11 mouse cellular contexts compared by ENCODE assay signal in genomic region chr2:125765029-125765428, GRCm38 (mm10). TPM values are rescaled to one million over a fixed set of nuclear protein-coding genes. Genes with fewer than 3 reads are reported as not detected.
A peak's percentile ranks its signal among the peaks of the same experiment; 100 is the strongest.
DNase-seq lines count a peak whose midpoint lies in the region; ATAC-seq and TF ChIP-seq lines count a peak whose summit lies in the region.
"Had no signal": no experiment of that assay in that cellular context is flagged by ENCODE, and none has a peak within 500 bp of the region (broad histone marks: within the 10 kb centered on the region; RNA-seq: fewer than 3 reads in every experiment).

No protein-coding gene starts in this region.

- no peak for ATAC-seq in kidney, embryonic 14.5 days (ENCODE audit: low FRiP score, low TSS enrichment)
- no peak for ATAC-seq in activated CD4-positive, CD25-positive, alpha-beta regulatory T cell, adult 4 months

- H3K9me3 ChIP-seq in kidney, embryonic 14.5 days (ENCODE audit: control insufficient read depth, low read length): no peaks in the 10 kb centered on the region
- H3K9me3 ChIP-seq: hindbrain, embryonic 15.5 days; limb, embryonic 12.5 days had no signal

- H3K9ac ChIP-seq in kidney, embryonic 14.5 days (ENCODE audit: low read depth, low read length): no peak overlapping the region
- H3K9ac ChIP-seq: hindbrain, embryonic 15.5 days; limb, embryonic 12.5 days had no signal

- TF ChIP-seq POLR2A in kidney, adult 2 months (IDR thresholded peaks at IDR 0.05; ENCODE audit: low read depth, low read length): no peak

- no peak overlapping the region for H3K4me3 ChIP-seq in kidney, adult 2 months (ENCODE audit: insufficient read depth, low read depth, low read length)
- H3K4me3 ChIP-seq in kidney, embryonic 14.5 days (ENCODE audit: low read length): no peak overlapping the region
- H3K4me3 ChIP-seq: hindbrain, embryonic 15.5 days; limb, embryonic 12.5 days had no signal

- no peak overlapping the region for H3K4me2 ChIP-seq in kidney, embryonic 14.5 days (replicated peaks; ENCODE audit: low read depth, low read length)
- H3K4me2 ChIP-seq: hindbrain, embryonic 15.5 days; limb, embryonic 12.5 days had no signal

- no peaks in the 10 kb centered on the region for H3K27me3 ChIP-seq in kidney, adult 2 months (replicated peaks; ENCODE audit: control insufficient read depth, insufficient read depth, low read length)
- no peaks in the 10 kb centered on the region for H3K27me3 ChIP-seq in kidney, embryonic 14.5 days (ENCODE audit: control insufficient read depth, insufficient read depth, low read length)
- H3K27me3 ChIP-seq: hindbrain, embryonic 15.5 days; limb, embryonic 12.5 days had no signal

- no peaks in the 10 kb centered on the region for H3K4me1 ChIP-seq in kidney, adult 2 months (ENCODE audit: control insufficient read depth, insufficient read depth, low read length)
- H3K4me1 ChIP-seq in kidney, embryonic 14.5 days (ENCODE audit: control insufficient read depth, insufficient read depth, low read length): no peaks in the 10 kb centered on the region
- H3K4me1 ChIP-seq: hindbrain, embryonic 15.5 days; limb, embryonic 12.5 days had no signal

- H3K27ac ChIP-seq in kidney, adult 2 months (ENCODE audit: insufficient read depth, low read depth, low read length): no peak overlapping the region
- H3K27ac ChIP-seq in kidney, embryonic 14.5 days (ENCODE audit: low read depth, low read length): no peak overlapping the region
- H3K27ac ChIP-seq: hindbrain, embryonic 15.5 days; limb, embryonic 12.5 days had no signal

- peaks cover 4% of the 10 kb centered on the region for H3K36me3 ChIP-seq in kidney, adult 2 months (ENCODE audit: control insufficient read depth, insufficient read depth, low read length)
- peaks cover 75% of the 10 kb centered on the region for H3K36me3 ChIP-seq in kidney, embryonic 14.5 days (ENCODE audit: control insufficient read depth, insufficient read depth, low read length)

- TF ChIP-seq CTCF in kidney, adult 2 months (conservative IDR thresholded peaks at IDR 0.05; ENCODE audit: insufficient read depth, insufficient read length, low read depth, low read length): peak; percentile 80

- WGBS in kidney, adult 2 months: 55% methylated on average over 3 of the region's 3 CpGs
- WGBS in kidney, embryonic 14.5 days: 82% methylated on average over 3 of the region's 3 CpGs

- peak; percentile 17 for DNase-seq in adrenal gland, postnatal 25 days
- DNase-seq in adrenal gland, adult 2 months: no peak
- DNase-seq in kidney, adult 2 months: peak; percentile 15
- DNase-seq in NIH3T3 (ENCODE audit: low read depth): peak; percentile 52
- DNase-seq in lung, postnatal 25 days (ENCODE audit: low spot score): peak; percentile 32
- DNase-seq in thymus, postnatal 4 days: no peak
- DNase-seq: thymus, postnatal 25 days had no signal

RNA-seq across cellular contexts. Expression of gene Secisbp2l, which starts 17.6 kb away (rescaled TPM):
- 62.2 and 73.1 TPM in 2 replicates for total RNA-seq in adrenal gland, postnatal 25 days (2021)
- total RNA-seq in adrenal gland, adult 2 months (2021): 10 to 100 TPM; 55.2 to 56.7 TPM
- polyA plus RNA-seq in adrenal gland, adult 2 months (2012; rRNA removed): 8.8 and 13.3 TPM in 2 replicates
- polyA plus RNA-seq in kidney, adult 2 months (2012; rRNA removed): 12.6 and 14.6 TPM in 2 replicates
- 15.7 and 26.7 TPM in 2 replicates for polyA plus RNA-seq in kidney, embryonic 14.5 days (2014; fragmentation: Nextera tagmentation; extraction: Ambion mirVana)
- polyA plus RNA-seq in activated CD4-positive, CD25-positive, alpha-beta regulatory T cell, adult 4 months (2017; shearing (Covaris generic)): 10 to 100 TPM; 19.9 to 21.6 TPM

RNA-seq across cellular contexts. Expression of gene Shc4, which starts 41.1 kb away (rescaled TPM):
- total RNA-seq in adrenal gland, postnatal 25 days (2021): 3.3 and 3.4 TPM in 2 replicates
- total RNA-seq in adrenal gland, adult 2 months (2021): 1 to 10 TPM; 2.4 to 3.6 TPM
- 0.82 and 1.4 TPM in 2 replicates for polyA plus RNA-seq in adrenal gland, adult 2 months (2012; rRNA removed)
- 0.20 and 0.22 TPM in 2 replicates for polyA plus RNA-seq in kidney, adult 2 months (2012; rRNA removed)
- polyA plus RNA-seq in kidney, embryonic 14.5 days (2014; fragmentation: Nextera tagmentation; extraction: Ambion mirVana): 0.76 and 1.6 TPM in 2 replicates
- under 1 TPM; 0.17 to 0.50 TPM for polyA plus RNA-seq in activated CD4-positive, CD25-positive, alpha-beta regulatory T cell, adult 4 months (2017; shearing (Covaris generic))

Comparison
In these comparisons a context has a peak if more than half of its experiments do, and no peak if none do; other contexts are left out.
1. DNase-seq: peak in adrenal gland, postnatal 25 days (single experiment), kidney, adult 2 months (single experiment), NIH3T3 (single experiment) and lung, postnatal 25 days (single experiment); none in adrenal gland, adult 2 months (single experiment) and thymus, postnatal 4 days (single experiment).